Mouse (Mus musculus) heart, embryonic 14.5 days (tissue): ENCODE measurements around the gene Esrra. TPM values are rescaled to one million over a fixed set of nuclear protein-coding genes. Genes with fewer than 3 reads are reported as not detected.

Experiments used
- ATAC-seq: fragments of 200-750 bp; cut with Nextera tagmentation; 2 replicates; pipeline ENCODE4 v1.8.0; 2017; ENCODE audit warnings: low read depth, moderate TSS enrichment; ENCODE audit not compliant: insufficient number of reproducible peaks, insufficient read depth, low FRiP score
- H3K27ac ChIP-seq, 2 experiments: fragments of 200-500 bp in 1 of 2; fragments of 300-500 bp in 1 of 2; sonication (generic) in 1 of 2; replicated peaks in 1 of 2; 2 replicates each; pipeline ENCODE4 v1.5.1; 2012 to 2014; ENCODE audit warnings: low read depth in 2 of 2, low read length in 2 of 2, control low read depth in 1 of 2, mild to moderate bottlenecking in 1 of 2, mixed read lengths in 1 of 2; ENCODE audit not compliant: control insufficient read depth in 1 of 2, insufficient read depth in 1 of 2
- H3K27me3 ChIP-seq: fragments of 300-500 bp; sonication (generic); 2 replicates; pipeline ENCODE4 v1.6.1; 2014; ENCODE audit warnings: mild to moderate bottlenecking, low read length, control low read depth; ENCODE audit not compliant: control insufficient read depth, insufficient read depth
- H3K36me3 ChIP-seq: fragments of 300-500 bp; sonication (generic); 2 replicates; pipeline ENCODE4 v1.6.1; 2014; ENCODE audit warnings: mild to moderate bottlenecking, control low read depth, low read length, mixed read lengths; ENCODE audit not compliant: control insufficient read depth, insufficient read depth
- H3K4me1 ChIP-seq, 2 experiments: fragments of 200-500 bp in 1 of 2; fragments of 300-500 bp in 1 of 2; sonication (generic) in 1 of 2; 2 replicates each; pipeline ENCODE4 v1.6.1; 2012 to 2014; ENCODE audit warnings: low read length in 2 of 2, control low read depth in 1 of 2, mixed read lengths in 1 of 2; ENCODE audit not compliant: control insufficient read depth in 2 of 2, insufficient read depth in 2 of 2
- H3K4me2 ChIP-seq: fragments of 300-500 bp; sonication (generic); 2 replicates; pipeline ENCODE4 v1.6.1; 2014; ENCODE audit warnings: mild to moderate bottlenecking, low read length
- H3K4me3 ChIP-seq, 2 experiments: fragments of 200-500 bp in 1 of 2; fragments of 300-500 bp in 1 of 2; sonication (generic) in 1 of 2; 2 replicates each; pipeline ENCODE4 v1.5.1; 2012 to 2014; ENCODE audit warnings: low read length in 2 of 2, mild to moderate bottlenecking in 2 of 2, control low read depth in 1 of 2, low read depth in 1 of 2, moderate library complexity in 1 of 2; ENCODE audit not compliant: control insufficient read depth in 1 of 2, insufficient read depth in 1 of 2
- H3K9ac ChIP-seq: fragments of 300-500 bp; sonication (generic); 2 replicates; pipeline ENCODE4 v1.6.1; 2014; ENCODE audit warnings: mild to moderate bottlenecking, low read length
- H3K9me3 ChIP-seq: fragments of 300-500 bp; sonication (generic); 2 replicates; pipeline ENCODE4 v1.6.1; 2016; ENCODE audit warnings: low read length, control low read depth; ENCODE audit not compliant: control insufficient read depth
- WGBS: fragments of 180-500 bp; shearing (Covaris S2); extraction: QIAGEN DNeasy Blood & Tissue Kit; methylation state at CpG from one replicate; pipeline ENCODE4 v1.1.7; 2014; 5-methylcytosine and 5-hydroxymethylcytosine counted together
- polyA plus RNA-seq: library from polyadenylated mRNA; unstranded; fragments of >200 nt; fragmentation: Nextera tagmentation; extraction: Ambion mirVana; gene quantifications from 2 replicates; pipeline ENCODE4 v1.2.1, GENCODE M21; 2014

Esrra gene
- polyA plus RNA-seq, 1 experiment from 2014 or later = 18.0 TPM

- 4% methylated on average over 39 of the region's 39 CpGs for WGBS
Measured at GRCm38 (mm10) chr19:6924461-6925306, 3.1 kb upstream of the Esrra start.

GRCm38 (mm10) chr19:6922901-6923735 is 1.5 kb upstream of the Esrra start:
- ATAC-seq = no peak
- peaks cover 5% of the 10 kb centered on the region; the same call in 1 of the 2 replicates for H3K9me3 ChIP-seq
- WGBS = 62% methylated on average over 6 of the region's 6 CpGs
- H3K4me1 ChIP-seq = peaks cover 16 to 48% of the 10 kb centered on the region in 2 experiments
- H3K9ac ChIP-seq = peak overlapping the region; percentile 74
- H3K27ac ChIP-seq = peak overlapping the region; percentile 87 to 90
- peak overlapping the region; percentile 85 for H3K4me2 ChIP-seq
- H3K27me3 ChIP-seq = peaks cover 36% of the 10 kb centered on the region
- peak overlapping the region; percentile 46 to 80; a peak in 3 of 4 replicates for H3K4me3 ChIP-seq
- H3K36me3 ChIP-seq = peaks cover 12% of the 10 kb centered on the region

More at GRCm38 (mm10) chr19:6924461-6925306, 3.1 kb upstream of the Esrra start:
- H3K9ac ChIP-seq = no peak overlapping the region
- H3K4me2 ChIP-seq = peak overlapping the region; percentile 57
- H3K9me3 ChIP-seq = peaks cover 5% of the 10 kb centered on the region; the same call in 1 of the 2 replicates
- no peak for ATAC-seq
- H3K27me3 ChIP-seq = peaks cover 47% of the 10 kb centered on the region
- peaks cover 16 to 45% of the 10 kb centered on the region in 2 experiments for H3K4me1 ChIP-seq
- H3K4me3 ChIP-seq = peak overlapping the region in 1 of 2 experiments; percentile 23; a peak in 2 of 4 replicates
- peaks cover 4% of the 10 kb centered on the region; the same call in 1 of the 2 replicates for H3K36me3 ChIP-seq
- no peak overlapping the region for H3K27ac ChIP-seq

GRCm38 (mm10) chr19:6920741-6921636 is 624 bp downstream of the Esrra start:
- peaks cover 28% of the 10 kb centered on the region for H3K36me3 ChIP-seq
- H3K9ac ChIP-seq = peak overlapping the region; percentile 94
- H3K27me3 ChIP-seq = peaks cover 15% of the 10 kb centered on the region
- H3K4me1 ChIP-seq = peaks cover 16 to 36% of the 10 kb centered on the region in 2 experiments
- peak overlapping the region; percentile 85 for H3K4me2 ChIP-seq
- peak; percentile 0; the same call in 1 of the 2 replicates for ATAC-seq
- H3K9me3 ChIP-seq = peaks cover under 1% of the 10 kb centered on the region; the same call in 1 of the 2 replicates
- H3K27ac ChIP-seq = peak overlapping the region; percentile 70 to 96
- H3K4me3 ChIP-seq = peak overlapping the region; percentile 80 to 82
- 2% methylated on average over 44 of the region's 48 CpGs for WGBS

- peak overlapping the region; percentile 85 for H3K4me2 ChIP-seq
- peaks cover 32% of the 10 kb centered on the region for H3K36me3 ChIP-seq
- H3K27me3 ChIP-seq = peaks cover 6% of the 10 kb centered on the region
- peaks cover 13 to 39% of the 10 kb centered on the region in 2 experiments for H3K4me1 ChIP-seq
- H3K9me3 ChIP-seq = no peaks in the 10 kb centered on the region
- no peak for ATAC-seq
- H3K9ac ChIP-seq = peak overlapping the region; percentile 94
- peak overlapping the region; percentile 80 to 82 for H3K4me3 ChIP-seq
- WGBS = 40% methylated on average over 8 of the region's 8 CpGs
- peak overlapping the region; percentile 7 to 96; a peak in 2 of 4 replicates for H3K27ac ChIP-seq
Measured at GRCm38 (mm10) chr19:6919876-6920740, 1.5 kb downstream of the Esrra start.

GRCm38 (mm10) chr19:6919431-6919830 is 2.2 kb downstream of the Esrra start:
- peak overlapping the region; percentile 85 for H3K4me2 ChIP-seq
- no peak for ATAC-seq
- H3K27ac ChIP-seq = 0 out of 4 replicates have a peak overlapping the region, but pooled peaks of 1 of the 2 experiments have one; percentile 96

GRCm38 (mm10) chr19:6918321-6918720 is 3.3 kb downstream of the Esrra start:
- no peaks in the 10 kb centered on the region for H3K9me3 ChIP-seq
- no peak overlapping the region for H3K27ac ChIP-seq
- 93% methylated on average over 4 of the region's 4 CpGs for WGBS
- peaks cover 45% of the 10 kb centered on the region for H3K36me3 ChIP-seq
- no peak overlapping the region for H3K4me2 ChIP-seq
- no peaks in the 10 kb centered on the region for H3K27me3 ChIP-seq
- H3K4me3 ChIP-seq = no peak overlapping the region
- no peak overlapping the region for H3K9ac ChIP-seq
- no peak for ATAC-seq
- peaks cover 13 to 32% of the 10 kb centered on the region in 2 experiments for H3K4me1 ChIP-seq

More at GRCm38 (mm10) chr19:6919431-6919830, 2.2 kb downstream of the Esrra start:
- Histone ChIP-seq H3K4me3 (no peak overlapping the region), H3K4me1 (peaks cover 13 to 32% of the 10 kb centered on the region in 2 experiments), H3K36me3 (peaks cover 34% of the 10 kb centered on the region), H3K9ac (no peak overlapping the region; the same call in 1 of the 2 replicates), H3K9me3 (no peaks in the 10 kb centered on the region), H3K27me3 (no peaks in the 10 kb centered on the region)
